Mouse (Mus musculus) hindbrain, embryonic 14.5 days (tissue): ENCODE data around the gene Tecpr2. TPM values are rescaled to one million over a fixed set of nuclear protein-coding genes. Genes with fewer than 3 reads are reported as not detected.

ENCODE experiments used
- ATAC-seq: fragments of 200-750 bp; cut with Nextera tagmentation; 2 replicates; pipeline ENCODE4 v1.8.0; 2017; ENCODE audit warnings: moderate number of reproducible peaks, mild to moderate bottlenecking, moderate TSS enrichment, moderate library complexity; ENCODE audit not compliant: low FRiP score
- DNase-seq: peaks from one replicate; pipeline ENCODE4 v3.0.0-alpha.2; 2015; ENCODE audit warnings: low spot score
- H3K27ac ChIP-seq: fragments of 300-500 bp; sonication (generic); 2 replicates; pipeline ENCODE4 v1.5.1; 2014; ENCODE audit warnings: mild to moderate bottlenecking, moderate library complexity
- H3K27me3 ChIP-seq: fragments of 300-500 bp; sonication (generic); 2 replicates; pipeline ENCODE4 v1.6.1; 2014; ENCODE audit warnings: mild to moderate bottlenecking, low read length, mixed read lengths; ENCODE audit not compliant: control insufficient read depth, insufficient read depth
- H3K36me3 ChIP-seq: fragments of 300-500 bp; sonication (generic); replicated peaks from 2 replicates; pipeline ENCODE4 v1.6.1; 2014; ENCODE audit not compliant: control insufficient read depth, insufficient read depth
- H3K4me1 ChIP-seq: fragments of 300-500 bp; sonication (generic); replicated peaks from 2 replicates; pipeline ENCODE4 v1.6.1; 2014; ENCODE audit warnings: antibody characterized with exemption, low read length, mixed read lengths; ENCODE audit not compliant: control insufficient read depth, insufficient read depth
- H3K4me2 ChIP-seq: fragments of 300-500 bp; sonication (generic); replicated peaks from 2 replicates; pipeline ENCODE4 v1.6.1; 2014; ENCODE audit warnings: mild to moderate bottlenecking, moderate library complexity
- H3K4me3 ChIP-seq: fragments of 300-500 bp; sonication (generic); replicated peaks from 2 replicates; pipeline ENCODE4 v1.5.1; 2014; ENCODE audit warnings: mild to moderate bottlenecking, low read length
- H3K9ac ChIP-seq: fragments of 300-500 bp; sonication (generic); 2 replicates; pipeline ENCODE4 v1.6.1; 2014
- H3K9me3 ChIP-seq: fragments of 300-500 bp; sonication (generic); 2 replicates; pipeline ENCODE4 v1.6.1; 2016; ENCODE audit warnings: low read length; ENCODE audit not compliant: control insufficient read depth
- WGBS: fragments of 180-500 bp; shearing (Covaris S2); extraction: QIAGEN DNeasy Blood & Tissue Kit; methylation state at CpG from one replicate; pipeline ENCODE4 v1.1.7; 2014; 5-methylcytosine and 5-hydroxymethylcytosine counted together
- polyA plus RNA-seq: library from polyadenylated mRNA; unstranded; fragments of >200 nt; fragmentation: Nextera tagmentation; extraction: Ambion mirVana; gene quantifications from 2 replicates; pipeline ENCODE4 v1.2.1, GENCODE M21; 2014

Tecpr2 gene
- polyA plus RNA-seq, 1 experiment from 2014 or later, result 6.6 TPM

- no peak overlapping the region for H3K4me3 ChIP-seq
- H3K27ac ChIP-seq, result no peak overlapping the region
- 97% methylated on average over 2 of the region's 2 CpGs for WGBS
- DNase-seq (no peak), ATAC-seq (no peak)
- H3K9me3 ChIP-seq, result no peaks in the 10 kb centered on the region
- H3K4me1 ChIP-seq, result no peaks in the 10 kb centered on the region
- H3K9ac ChIP-seq, result no peak overlapping the region
- H3K27me3 ChIP-seq, result no peaks in the 10 kb centered on the region
- H3K4me2 ChIP-seq, result no peak overlapping the region
- peaks cover 44% of the 10 kb centered on the region for H3K36me3 ChIP-seq
These were observed 78.1 kb downstream of the Tecpr2 start for GRCm38 (mm10) chr12:110967146-110967545.

GRCm38 (mm10) chr12:110970408-110970807, 81.3 kb downstream of the Tecpr2 start:
- H3K9ac ChIP-seq, result no peak overlapping the region
- no peak overlapping the region for H3K4me3 ChIP-seq
- peaks cover 56% of the 10 kb centered on the region for H3K36me3 ChIP-seq
- H3K4me2 ChIP-seq, result no peak overlapping the region
- no peaks in the 10 kb centered on the region for H3K27me3 ChIP-seq
- H3K4me1 ChIP-seq, result no peaks in the 10 kb centered on the region
- WGBS, result 95% methylated on average over 5 of the region's 5 CpGs
- H3K9me3 ChIP-seq, result no peaks in the 10 kb centered on the region
- no peak overlapping the region for H3K27ac ChIP-seq
- DNase-seq, result no peak
- no peak for ATAC-seq

- ATAC-seq (no peak), DNase-seq (no peak)
These were observed 82.9 kb downstream of the Tecpr2 start for GRCm38 (mm10) chr12:110971972-110972371.

GRCm38 (mm10) chr12:110973829-110974228, 84.8 kb downstream of the Tecpr2 start:
- H3K9ac ChIP-seq, result no peak overlapping the region
- WGBS, result 92% methylated on average over 4 of the region's 4 CpGs
- no peak overlapping the region for H3K4me2 ChIP-seq
- DNase-seq (no peak), ATAC-seq (no peak)
- peaks cover 6% of the 10 kb centered on the region for H3K4me1 ChIP-seq
- H3K36me3 ChIP-seq, result peaks cover 38% of the 10 kb centered on the region
- no peaks in the 10 kb centered on the region for H3K9me3 ChIP-seq
- H3K27ac ChIP-seq, result no peak overlapping the region
- H3K4me3 ChIP-seq, result no peak overlapping the region
- H3K27me3 ChIP-seq, result no peaks in the 10 kb centered on the region

More at GRCm38 (mm10) chr12:110971972-110972371, 82.9 kb downstream of the Tecpr2 start:
- 97% methylated on average over 5 of the region's 5 CpGs for WGBS
- H3K27ac ChIP-seq, result no peak overlapping the region
- H3K9me3 ChIP-seq, result no peaks in the 10 kb centered on the region
- H3K36me3 ChIP-seq, result peaks cover 56% of the 10 kb centered on the region
- no peak overlapping the region for H3K9ac ChIP-seq
- no peaks in the 10 kb centered on the region for H3K4me1 ChIP-seq
- H3K27me3 ChIP-seq, result no peaks in the 10 kb centered on the region
- H3K4me3 ChIP-seq, result no peak overlapping the region
- H3K4me2 ChIP-seq, result no peak overlapping the region

GRCm38 (mm10) chr12:110974295-110974694, 85.2 kb downstream of the Tecpr2 start:
- ATAC-seq, result no peak
- 92% methylated on average over 7 of the region's 7 CpGs for WGBS

GRCm38 (mm10) chr12:110974726-110975125, 85.7 kb downstream of the Tecpr2 start:
- ATAC-seq (no peak), DNase-seq (no peak)
- Histone ChIP-seq H3K4me2 (no peak overlapping the region), H3K4me1 (peaks cover 10% of the 10 kb centered on the region), H3K9ac (no peak overlapping the region), H3K9me3 (no peaks in the 10 kb centered on the region), H3K36me3 (peaks cover 29% of the 10 kb centered on the region), H3K27me3 (no peaks in the 10 kb centered on the region), H3K4me3 (no peak overlapping the region), H3K27ac (no peak overlapping the region)
- WGBS, result 86% methylated on average over 6 of the region's 6 CpGs

More at GRCm38 (mm10) chr12:110974295-110974694, 85.2 kb downstream of the Tecpr2 start:
- H3K4me3 ChIP-seq, result no peak overlapping the region
- H3K9me3 ChIP-seq, result no peaks in the 10 kb centered on the region
- H3K4me1 ChIP-seq, result peaks cover 8% of the 10 kb centered on the region
- H3K4me2 ChIP-seq, result no peak overlapping the region
- H3K27me3 ChIP-seq, result no peaks in the 10 kb centered on the region
- no peak for DNase-seq
- no peak overlapping the region for H3K27ac ChIP-seq
- H3K9ac ChIP-seq, result no peak overlapping the region
- H3K36me3 ChIP-seq, result peaks cover 34% of the 10 kb centered on the region

GRCm38 (mm10) chr12:110975385-110975784, 86.3 kb downstream of the Tecpr2 start:
- H3K4me3 ChIP-seq, result no peak overlapping the region
- peaks cover 23% of the 10 kb centered on the region for H3K36me3 ChIP-seq
- H3K27ac ChIP-seq, result no peak overlapping the region
- WGBS, result 94% methylated on average over 5 of the region's 5 CpGs
- ATAC-seq (no peak), DNase-seq (no peak)
- H3K27me3 ChIP-seq, result no peaks in the 10 kb centered on the region
- no peak overlapping the region for H3K9ac ChIP-seq
- peaks cover 10% of the 10 kb centered on the region for H3K4me1 ChIP-seq
- H3K4me2 ChIP-seq, result no peak overlapping the region
- no peaks in the 10 kb centered on the region for H3K9me3 ChIP-seq

- Histone ChIP-seq H3K4me2 (no peak overlapping the region), H3K4me3 (no peak overlapping the region), H3K4me1 (peaks cover 10% of the 10 kb centered on the region), H3K9ac (no peak overlapping the region), H3K36me3 (peaks cover 17% of the 10 kb centered on the region), H3K27ac (no peak overlapping the region), H3K9me3 (no peaks in the 10 kb centered on the region), H3K27me3 (no peaks in the 10 kb centered on the region)
- 98% methylated on average over 4 of the region's 4 CpGs for WGBS
- no peak for ATAC-seq
- no peak for DNase-seq
These were observed 86.9 kb downstream of the Tecpr2 start for GRCm38 (mm10) chr12:110975838-110976468.

- Histone ChIP-seq H3K27me3 (no peaks in the 10 kb centered on the region), H3K4me3 (no peak overlapping the region), H3K9ac (no peak overlapping the region), H3K27ac (no peak overlapping the region), H3K4me1 (peaks cover 10% of the 10 kb centered on the region), H3K9me3 (no peaks in the 10 kb centered on the region), H3K4me2 (no peak overlapping the region), H3K36me3 (peaks cover 15% of the 10 kb centered on the region)
- ATAC-seq (no peak), DNase-seq (no peak)
- 93% methylated on average over 60 of the region's 60 CpGs for WGBS
These were observed 87.7 kb downstream of the Tecpr2 start for GRCm38 (mm10) chr12:110976589-110977344.
